Mouse (Mus musculus) forebrain, embryonic 12.5 days (tissue): ENCODE measurements at regions not wholly inside any gene's neighbourhood (a gene's known extent, or its start where the extent isn't known, plus 50 kb on each side); places are given as distances from the start of the nearest gene placed in this dataset.

Source experiments
- ATAC-seq: fragments of 200-750 bp; cut with Nextera tagmentation; 2 replicates; pipeline ENCODE4 v1.8.0; 2017; ENCODE audit warnings: moderate TSS enrichment; ENCODE audit not compliant: low FRiP score
- H3K27ac ChIP-seq: fragments of 300-500 bp; sonication (generic); 2 replicates; pipeline ENCODE4 v1.5.1; 2016; ENCODE audit warnings: mild to moderate bottlenecking
- H3K27me3 ChIP-seq: fragments of 300-500 bp; sonication (generic); 2 replicates; pipeline ENCODE4 v1.6.1; 2016; ENCODE audit warnings: mild to moderate bottlenecking
- H3K36me3 ChIP-seq: fragments of 300-500 bp; sonication (generic); replicated peaks from 2 replicates; pipeline ENCODE4 v1.6.1; 2016; ENCODE audit warnings: mild to moderate bottlenecking
- H3K4me1 ChIP-seq: fragments of 300-500 bp; sonication (generic); 2 replicates; pipeline ENCODE4 v1.6.1; 2016
- H3K4me2 ChIP-seq: fragments of 300-500 bp; sonication (generic); 2 replicates; pipeline ENCODE4 v1.6.1; 2016; ENCODE audit warnings: mild to moderate bottlenecking, moderate library complexity
- H3K4me3 ChIP-seq: fragments of 300-500 bp; sonication (generic); replicated peaks from 2 replicates; pipeline ENCODE4 v1.5.1; 2016; ENCODE audit warnings: mild to moderate bottlenecking
- H3K9ac ChIP-seq: fragments of 300-500 bp; sonication (generic); 2 replicates; pipeline ENCODE4 v1.6.1; 2016; ENCODE audit warnings: mild to moderate bottlenecking
- H3K9me3 ChIP-seq: fragments of 300-500 bp; sonication (generic); 2 replicates; pipeline ENCODE4 v1.6.1; 2016
- WGBS: fragments of 180-500 bp; shearing (Covaris S2); methylation state at CpG from one replicate; pipeline ENCODE4 v1.1.7; 2016; 5-methylcytosine and 5-hydroxymethylcytosine counted together

GRCm38 (mm10) chr17:78108793-78109192 is 91.3 kb upstream of the Crim1 start:
- no peaks in the 10 kb centered on the region for H3K36me3 ChIP-seq
- H3K4me3 ChIP-seq: no peak overlapping the region
- ATAC-seq: no peak
- H3K4me1 ChIP-seq: no peaks in the 10 kb centered on the region
- H3K9me3 ChIP-seq: no peaks in the 10 kb centered on the region
- 93% methylated on average over 6 of the region's 6 CpGs for WGBS
- no peaks in the 10 kb centered on the region for H3K27me3 ChIP-seq
- H3K4me2 ChIP-seq: no peak overlapping the region
- H3K9ac ChIP-seq: no peak overlapping the region
- H3K27ac ChIP-seq: no peak overlapping the region

- H3K4me1 ChIP-seq: no peaks in the 10 kb centered on the region
- H3K27me3 ChIP-seq: no peaks in the 10 kb centered on the region
- no peak overlapping the region for H3K9ac ChIP-seq
- no peak overlapping the region for H3K27ac ChIP-seq
- no peak for ATAC-seq
- WGBS: 86% methylated on average over 7 of the region's 7 CpGs
- H3K4me3 ChIP-seq: no peak overlapping the region
- no peaks in the 10 kb centered on the region for H3K9me3 ChIP-seq
- H3K36me3 ChIP-seq: no peaks in the 10 kb centered on the region
- no peak overlapping the region for H3K4me2 ChIP-seq
Observed at GRCm38 (mm10) chr17:78109364-78110222, 90.5 kb upstream of the Crim1 start.

- Histone ChIP-seq H3K4me2 (no peak overlapping the region), H3K27ac (no peak overlapping the region), H3K9ac (no peak overlapping the region), H3K36me3 (no peaks in the 10 kb centered on the region), H3K9me3 (no peaks in the 10 kb centered on the region), H3K4me1 (no peaks in the 10 kb centered on the region), H3K27me3 (no peaks in the 10 kb centered on the region), H3K4me3 (no peak overlapping the region)
- no peak for ATAC-seq
- 76% methylated on average over 1 of the region's 1 CpGs for WGBS
Observed at GRCm38 (mm10) chr17:78132116-78132515, 67.9 kb upstream of the Crim1 start.

GRCm38 (mm10) chr17:78137986-78138385 is 62.1 kb upstream of the Crim1 start:
- H3K27ac ChIP-seq: no peak overlapping the region
- 39% methylated on average over 1 of the region's 1 CpGs for WGBS
- no peaks in the 10 kb centered on the region for H3K9me3 ChIP-seq
- H3K4me1 ChIP-seq: no peaks in the 10 kb centered on the region
- no peaks in the 10 kb centered on the region for H3K36me3 ChIP-seq
- no peak overlapping the region for H3K9ac ChIP-seq
- H3K27me3 ChIP-seq: no peaks in the 10 kb centered on the region
- no peak overlapping the region for H3K4me2 ChIP-seq
- H3K4me3 ChIP-seq: no peak overlapping the region
- no peak for ATAC-seq

GRCm38 (mm10) chr17:78140660-78141059 is 59.4 kb upstream of the Crim1 start:
- 90% methylated on average over 7 of the region's 7 CpGs for whole genome bisulfite sequencing
- H3K36me3 ChIP-seq: no peaks in the 10 kb centered on the region
- H3K9ac ChIP-seq: no peak overlapping the region
- H3K27me3 ChIP-seq: no peaks in the 10 kb centered on the region
- no peaks in the 10 kb centered on the region for H3K9me3 ChIP-seq
- no peak overlapping the region for H3K4me3 ChIP-seq
- ATAC-seq: no peak
- H3K27ac ChIP-seq: no peak overlapping the region
- H3K4me2 ChIP-seq: no peak overlapping the region
- H3K4me1 ChIP-seq: no peaks in the 10 kb centered on the region

- Histone ChIP-seq H3K4me3 (no peak overlapping the region), H3K27me3 (no peaks in the 10 kb centered on the region), H3K4me1 (no peaks in the 10 kb centered on the region), H3K9me3 (no peaks in the 10 kb centered on the region), H3K4me2 (no peak overlapping the region), H3K9ac (no peak overlapping the region), H3K27ac (no peak overlapping the region), H3K36me3 (no peaks in the 10 kb centered on the region)
- ATAC-seq: no peak
- WGBS: 91% methylated on average over 3 of the region's 3 CpGs
Observed at GRCm38 (mm10) chr17:78141136-78141535, 58.9 kb upstream of the Crim1 start.

- no peaks in the 10 kb centered on the region for H3K36me3 ChIP-seq
- ATAC-seq: no peak
- H3K27me3 ChIP-seq: no peaks in the 10 kb centered on the region
- H3K9me3 ChIP-seq: no peaks in the 10 kb centered on the region
- no peak overlapping the region for H3K9ac ChIP-seq
- no peak overlapping the region for H3K4me2 ChIP-seq
- H3K27ac ChIP-seq: no peak overlapping the region
- H3K4me3 ChIP-seq: no peak overlapping the region
- WGBS: 91% methylated on average over 7 of the region's 7 CpGs
- H3K4me1 ChIP-seq: no peaks in the 10 kb centered on the region
Observed at GRCm38 (mm10) chr17:78142431-78142830, 57.6 kb upstream of the Crim1 start.

- no peaks in the 10 kb centered on the region for H3K4me1 ChIP-seq
- H3K9me3 ChIP-seq: no peaks in the 10 kb centered on the region
- H3K36me3 ChIP-seq: no peaks in the 10 kb centered on the region
- 53% methylated on average over 4 of the region's 4 CpGs for WGBS
- H3K4me2 ChIP-seq: no peak overlapping the region
- no peak overlapping the region for H3K9ac ChIP-seq
- H3K27me3 ChIP-seq: no peaks in the 10 kb centered on the region
- no peak overlapping the region for H3K4me3 ChIP-seq
- ATAC-seq: no peak
- no peak overlapping the region for H3K27ac ChIP-seq
Observed at GRCm38 (mm10) chr17:78145335-78145734, 54.7 kb upstream of the Crim1 start.
